In the genomic region with DNA sequence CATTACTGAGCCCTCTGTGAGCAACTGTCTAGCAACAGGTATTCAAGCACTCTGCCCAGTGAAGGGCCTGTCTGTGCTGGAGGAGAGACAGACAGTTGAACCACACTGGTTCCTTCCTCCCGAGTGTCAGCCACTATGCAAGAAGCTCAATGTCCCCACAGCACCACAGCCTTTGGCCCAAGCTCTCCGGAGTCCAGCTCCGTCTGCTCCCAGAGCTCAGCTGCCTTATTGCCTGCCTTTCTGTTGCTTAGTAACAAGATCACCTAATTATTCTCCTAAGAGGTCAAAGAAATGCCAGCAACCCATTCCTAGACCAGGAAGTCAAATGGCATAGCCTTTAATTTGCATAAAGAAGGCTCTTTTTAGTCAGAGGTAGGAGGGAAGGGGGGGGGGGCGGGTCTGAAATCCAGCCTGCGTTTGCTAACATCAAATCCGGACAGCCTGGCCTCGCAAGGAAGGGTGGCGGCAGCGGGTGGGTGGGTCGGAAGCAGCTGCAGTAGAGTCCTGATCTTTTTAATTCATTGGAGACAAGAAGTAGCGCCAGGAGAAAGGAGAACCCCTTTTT, we compare ENCODE assay signal across 8 mouse cellular contexts.
DNase-seq lines count a peak whose midpoint lies in the region; ATAC-seq lines count a peak whose summit lies in the region.

No protein-coding gene starts in this region.

- H3K27ac ChIP-seq in embryonic facial prominence, embryonic 11.5 days (replicated peaks; ENCODE audit: low read depth, low read length), result no peak overlapping the region
- peak overlapping the region; percentile 71 for H3K27ac ChIP-seq in midbrain, embryonic 14.5 days (replicated peaks; ENCODE audit: low read depth, low read length)

- no peaks in the 10 kb centered on the region for H3K4me1 ChIP-seq in embryonic facial prominence, embryonic 11.5 days (ENCODE audit: control insufficient read depth, insufficient read depth, low read length)
- peaks cover 19% of the 10 kb centered on the region for H3K4me1 ChIP-seq in midbrain, embryonic 14.5 days (ENCODE audit: control insufficient read depth, insufficient read depth, low read length)

- H3K27me3 ChIP-seq in embryonic facial prominence, embryonic 11.5 days (ENCODE audit: control insufficient read depth, insufficient read depth, low read length), result no peaks in the 10 kb centered on the region
- H3K27me3 ChIP-seq in midbrain, embryonic 14.5 days (ENCODE audit: control insufficient read depth, insufficient read depth, low read length), result no peaks in the 10 kb centered on the region

- intact Hi-C loops in left cerebral cortex, postnatal 14 days (cut with DNase I), result loop anchor here (5.0 kb wide), 2 partner anchors 120 to 395 kb away; partner anchors contain the start of gene Dscam

- H3K36me3 ChIP-seq in embryonic facial prominence, embryonic 11.5 days (replicated peaks; ENCODE audit: control insufficient read depth, insufficient read depth, low read depth, low read length), result no peaks in the 10 kb centered on the region
- no peaks in the 10 kb centered on the region for H3K36me3 ChIP-seq in midbrain, embryonic 14.5 days (ENCODE audit: control insufficient read depth, insufficient read depth, low read length)

- H3K4me3 ChIP-seq in embryonic facial prominence, embryonic 11.5 days (ENCODE audit: low read depth, low read length), result no peak overlapping the region; the same call in 1 of the 2 replicates
- no peak overlapping the region for H3K4me3 ChIP-seq in midbrain, embryonic 14.5 days (replicated peaks; ENCODE audit: low read depth, low read length)

- peak; percentile 70 for DNase-seq in heart, adult 11 months
- no peak for DNase-seq in heart, adult 9 months (ENCODE audit: low spot score in 2 of 2)
- DNase-seq in embryonic facial prominence, embryonic 11.5 days (ENCODE audit: low spot score), result peak; percentile 53
- peak; percentile 60 for DNase-seq in kidney, adult 11 months
- peak; percentile 63 for DNase-seq in midbrain, embryonic 14.5 days
- no peak for DNase-seq in yolk sac, embryonic 10.5 days (ENCODE audit: low spot score)
- no peak for DNase-seq in left cerebral cortex, postnatal 14 days (ENCODE audit: low spot score in 2 of 2)

- 0 out of 2 replicates have a peak overlapping the region, but pooled peaks have one; percentile 9 for H3K9ac ChIP-seq in embryonic facial prominence, embryonic 11.5 days (replicated peaks; ENCODE audit: low read length)
- H3K9ac ChIP-seq in midbrain, embryonic 14.5 days (replicated peaks; ENCODE audit: low read length), result no peak overlapping the region; the same call in 1 of the 2 replicates

- peak; percentile 67 for ATAC-seq in embryonic facial prominence, embryonic 11.5 days (replicated peaks; ENCODE audit: insufficient number of reproducible peaks, low FRiP score, low TSS enrichment, low read depth)
- ATAC-seq in midbrain, embryonic 14.5 days (ENCODE audit: low FRiP score, low TSS enrichment), result peak; percentile 26; the same call in 1 of the 2 replicates
- no peak for ATAC-seq in inflammation-experienced regulatory T-cells, adult 6 months

- no peaks in the 10 kb centered on the region for H3K9me3 ChIP-seq in embryonic facial prominence, embryonic 11.5 days (replicated peaks; ENCODE audit: control insufficient read depth, low read length)
- no peaks in the 10 kb centered on the region for H3K9me3 ChIP-seq in midbrain, embryonic 14.5 days (ENCODE audit: control insufficient read depth, low read length)

- H3K4me2 ChIP-seq in embryonic facial prominence, embryonic 11.5 days (ENCODE audit: low read depth, low read length), result peak overlapping the region; percentile 30
- H3K4me2 ChIP-seq in midbrain, embryonic 14.5 days (ENCODE audit: low read length), result peak overlapping the region; percentile 46

- under 1% methylated on average over 11 of the region's 11 CpGs for WGBS in embryonic facial prominence, embryonic 11.5 days
- WGBS in midbrain, embryonic 14.5 days, result 1% methylated on average over 11 of the region's 11 CpGs

Comparison
In these comparisons a context has a peak if more than half of its experiments do, and no peak if none do; other contexts are left out.
1. DNase-seq: peak in heart, adult 11 months (single experiment), embryonic facial prominence, embryonic 11.5 days (single experiment), kidney, adult 11 months (single experiment) and midbrain, embryonic 14.5 days (single experiment); none in heart, adult 9 months (0 of 2), yolk sac, embryonic 10.5 days (single experiment) and left cerebral cortex, postnatal 14 days (0 of 2).